Mouse (Mus musculus): ENCODE data around the gene Rrp7a.
"Not testable (repeated sequence)": the region's sequence is repeated elsewhere in the genome, so short reads cannot be mapped to it uniquely, and the experiment has no call there.

The Rrp7a gene

DNA sequence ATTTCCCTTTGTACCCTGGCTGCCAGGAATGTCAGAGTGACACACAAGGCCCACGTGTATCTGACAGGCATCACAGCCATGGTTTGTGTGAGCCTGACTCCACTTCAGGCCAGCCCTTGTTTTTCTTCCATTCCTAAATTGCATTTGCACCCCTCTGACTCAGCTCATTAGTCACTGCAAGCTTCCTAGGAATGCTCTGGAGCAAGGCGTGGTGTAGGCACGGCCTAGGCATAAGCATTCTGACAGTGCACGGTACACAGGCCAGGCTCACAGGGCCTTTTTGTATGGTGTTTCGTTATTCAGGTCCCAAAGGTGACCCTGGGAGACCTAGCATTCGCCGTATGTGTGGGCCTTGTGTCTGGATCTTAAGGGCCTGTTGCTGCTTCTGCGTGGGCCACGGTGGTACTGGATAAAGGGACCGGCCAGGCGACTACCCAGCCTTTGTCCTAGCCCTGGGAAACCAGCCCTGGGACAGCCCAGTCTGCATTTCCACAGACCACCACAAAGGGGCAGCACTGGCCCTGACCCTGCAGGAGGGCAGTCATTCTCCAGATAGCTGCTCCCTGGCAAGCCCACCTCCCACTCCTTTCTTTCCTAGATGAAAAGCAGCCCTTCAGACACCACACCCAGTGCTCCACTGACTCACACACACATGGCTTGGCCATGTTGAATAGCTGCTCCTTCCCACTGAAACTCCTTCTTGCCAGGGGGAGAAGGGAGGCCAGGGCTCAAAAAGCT is 34.5 kb upstream of the Rrp7a start:
- DNase-seq (ENCODE audit: low spot score in 2 of 2) = no peak

DNA sequence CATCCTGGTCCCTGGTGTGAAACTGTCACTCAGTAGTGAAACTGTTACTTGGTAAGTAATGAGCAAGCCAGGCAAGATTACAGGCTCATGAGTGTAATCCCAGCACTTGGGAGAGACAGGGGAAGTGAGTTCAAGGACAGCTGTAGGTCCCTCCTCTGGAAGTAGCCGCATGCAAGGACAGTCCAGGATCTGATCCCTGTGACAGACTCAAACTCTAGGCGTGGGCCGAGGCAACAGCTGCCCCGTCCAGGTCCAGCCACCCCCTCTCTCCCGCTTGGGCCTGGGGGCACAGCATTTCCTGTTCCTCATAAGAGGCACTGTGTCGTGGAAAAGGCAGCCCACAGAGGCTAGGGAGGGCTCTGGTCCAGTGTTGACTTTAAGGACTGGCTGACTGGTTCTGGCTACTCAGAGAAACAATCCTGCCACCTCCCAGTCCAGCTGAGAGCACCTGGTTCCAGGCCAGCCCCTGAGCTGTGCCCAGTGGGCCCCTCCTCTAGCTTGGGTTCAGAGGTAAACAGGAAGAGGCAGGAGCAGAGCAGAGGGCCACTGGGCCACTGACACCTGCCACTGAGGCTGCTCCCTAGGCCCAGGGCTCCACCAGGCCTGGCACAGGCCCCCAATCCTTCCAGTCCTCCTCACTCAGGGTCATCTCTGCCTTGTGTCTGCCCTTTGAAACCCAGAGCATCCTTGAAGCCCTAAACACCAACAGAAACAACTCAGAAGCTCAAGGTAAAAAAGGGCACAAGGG is 33.2 kb upstream of the Rrp7a start:
- DNase-seq (ENCODE audit: low spot score in 2 of 2) = no peak

DNA sequence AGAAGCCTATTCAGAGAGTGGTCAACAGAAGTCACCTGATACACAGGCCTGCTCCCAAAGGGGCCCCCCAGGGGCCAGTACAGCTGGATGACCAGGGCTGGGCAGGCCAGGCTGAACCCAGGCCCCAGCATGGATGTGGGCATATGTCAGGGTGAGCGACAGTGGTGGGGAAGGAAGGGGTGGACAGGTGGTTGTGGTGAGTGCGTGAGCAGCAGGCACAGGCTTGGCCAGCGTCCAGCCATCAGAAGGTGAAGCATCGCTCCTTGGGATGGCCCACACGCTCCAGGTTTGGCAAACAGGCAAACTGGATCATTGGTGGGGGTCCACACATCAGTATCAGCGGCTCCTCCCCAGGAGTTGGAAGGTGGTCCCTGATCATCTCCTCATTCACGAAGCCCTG is 31.7 kb upstream of the Rrp7a start:
- no peak for DNase-seq (ENCODE audit: low spot score in 2 of 2)

DNA sequence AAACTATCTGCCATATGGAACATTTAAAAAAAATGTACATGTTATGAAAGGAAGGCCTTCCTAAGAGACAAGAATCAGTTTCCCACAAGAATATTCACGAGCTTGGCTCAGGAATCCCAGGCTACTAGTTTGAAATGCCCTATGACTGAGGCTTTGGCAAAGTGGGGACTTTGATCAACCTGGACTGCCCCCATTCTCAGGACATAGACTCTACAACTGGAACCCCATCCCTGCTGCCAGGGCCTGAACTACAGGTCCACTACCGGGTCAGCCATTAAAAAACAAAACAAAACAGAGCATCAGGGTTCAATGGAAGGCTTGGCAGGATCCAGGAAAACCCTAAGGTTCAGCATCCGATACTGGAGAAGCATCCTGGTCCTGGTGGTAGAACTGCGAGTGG is 28.1 kb upstream of the Rrp7a start:
- no peak for DNase-seq (ENCODE audit: low spot score in 2 of 2)

DNA sequence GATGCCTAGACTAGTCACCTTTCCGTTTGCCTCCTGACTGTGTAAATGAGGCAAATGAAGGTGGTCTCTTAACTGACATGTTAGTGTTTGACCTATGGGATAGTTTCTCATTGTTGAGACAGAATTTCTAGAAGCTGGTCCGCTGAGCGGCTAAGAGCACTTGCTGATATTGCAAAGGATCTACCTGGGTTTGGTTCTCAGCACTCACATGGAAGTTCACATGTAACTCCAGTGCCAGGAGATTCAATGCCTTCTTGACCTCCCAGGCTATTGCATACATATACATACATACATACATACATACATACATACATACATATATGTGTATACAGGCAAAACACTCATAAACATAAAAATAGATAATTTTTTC is 27.5 kb upstream of the Rrp7a start:
- DNase-seq (ENCODE audit: low spot score in 2 of 2) = no peak

DNA sequence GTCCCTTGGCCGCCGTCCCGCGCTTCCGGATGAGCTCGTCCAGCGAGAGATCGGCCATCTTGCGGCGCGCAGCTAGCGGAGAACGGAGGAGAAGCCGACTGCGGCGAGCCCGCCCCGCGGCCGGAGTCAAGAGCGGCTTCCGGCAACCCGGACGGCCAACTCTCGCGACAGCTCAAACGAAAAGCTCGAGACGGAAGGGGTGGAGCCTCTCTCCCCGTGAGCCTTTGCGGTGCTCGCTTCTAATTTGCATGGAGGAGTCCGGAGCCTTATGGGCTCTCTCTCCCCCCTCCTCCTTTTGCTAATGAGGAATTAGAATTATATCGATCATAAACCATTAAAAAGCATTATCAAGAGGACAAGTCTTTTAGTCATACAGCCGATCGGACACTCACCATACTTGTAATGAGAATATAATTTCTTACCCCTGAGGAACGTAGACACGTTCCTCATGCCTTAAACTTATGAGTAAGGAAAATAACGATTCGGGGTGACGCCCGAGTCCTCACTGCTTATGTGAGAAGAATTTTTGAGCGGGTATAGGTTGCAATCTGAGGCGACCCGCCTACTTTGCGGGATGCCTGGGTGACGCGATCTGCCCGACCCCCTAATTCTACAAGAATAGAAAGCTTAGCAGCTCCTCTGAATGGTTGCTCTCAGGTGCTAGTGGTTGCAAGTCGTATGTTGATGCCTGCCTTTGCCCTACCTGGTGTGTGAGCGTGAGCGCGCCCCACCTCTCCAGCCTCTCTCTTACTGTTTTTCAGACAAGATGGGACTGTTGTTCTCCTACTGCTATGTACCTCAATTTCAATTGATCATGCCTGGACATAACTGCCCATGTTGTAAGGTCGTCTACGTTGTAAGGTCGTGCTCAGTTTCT is 26.8 kb upstream of the Rrp7a start, which contains the start of gene Poldip3:
Poldip3 (minus strand) TSS at position 189 of the 877 bp plus-strand sequence.
- peak; percentile 98 to 99 for DNase-seq (ENCODE audit: low spot score in 2 of 2)

DNA sequence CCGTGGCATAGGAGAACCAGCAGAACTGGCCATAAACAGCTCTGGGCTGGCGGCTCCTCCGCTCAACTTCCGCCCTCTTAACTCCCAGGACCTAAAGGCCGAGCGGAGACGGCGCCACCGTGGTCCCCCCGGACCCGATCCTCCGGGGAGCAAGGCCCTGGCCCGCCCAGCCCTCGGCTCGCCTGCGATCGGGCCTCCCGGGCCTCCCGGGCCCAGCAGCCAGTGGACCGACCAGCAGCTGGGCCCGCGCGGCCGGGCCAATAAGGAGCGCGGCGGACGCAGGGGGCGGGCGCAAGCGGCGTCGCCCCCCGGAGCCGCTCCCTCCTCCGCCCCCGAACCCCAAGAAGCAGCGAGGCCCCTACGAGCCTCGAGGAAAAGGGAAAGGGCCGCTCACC is 26.2 kb upstream of the Rrp7a start:
- no peak for DNase-seq (ENCODE audit: low spot score in 2 of 2)

DNA sequence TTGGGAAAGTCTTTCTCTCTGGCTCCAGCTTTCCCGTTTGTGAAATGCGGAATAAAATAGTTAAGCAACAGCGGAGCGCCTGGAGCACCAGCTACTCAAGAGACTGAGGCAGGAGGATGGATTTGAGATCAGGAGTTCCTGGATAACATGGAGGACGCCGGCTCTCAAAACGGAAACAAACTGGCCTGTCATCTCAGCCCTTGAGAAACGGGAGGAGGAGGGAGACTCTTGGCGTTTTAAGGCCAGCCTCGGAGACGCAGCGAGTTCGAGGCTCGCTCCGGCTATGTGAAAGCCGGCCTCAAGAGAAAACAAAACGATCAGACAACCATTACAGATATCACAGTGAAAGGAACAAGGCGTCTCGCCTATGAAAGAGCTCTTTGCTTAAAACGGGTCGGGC is 25.8 kb upstream of the Rrp7a start:
- DNase-seq (ENCODE audit: low spot score in 2 of 2) = no peak

DNA sequence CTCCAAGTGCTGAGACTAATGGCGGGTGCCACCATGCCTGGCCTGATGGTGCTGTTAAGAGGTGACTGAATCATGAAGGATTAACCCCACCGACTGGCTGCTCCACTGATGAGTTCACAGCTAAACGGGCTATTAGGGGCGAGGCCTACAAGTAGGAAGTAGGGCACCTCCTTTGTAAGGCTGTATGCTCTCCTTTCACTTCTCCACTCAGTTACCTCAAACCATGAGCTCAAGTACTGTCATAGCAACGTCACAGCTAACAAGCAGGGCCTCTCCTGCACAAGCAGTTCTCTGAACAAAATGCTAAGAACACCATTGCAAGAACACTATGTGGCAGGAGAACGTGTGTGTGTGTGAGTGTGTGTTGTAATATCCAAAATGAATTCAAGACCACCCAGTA is 22.9 kb upstream of the Rrp7a start:
- DNase-seq (ENCODE audit: low spot score in 2 of 2) = no peak

DNA sequence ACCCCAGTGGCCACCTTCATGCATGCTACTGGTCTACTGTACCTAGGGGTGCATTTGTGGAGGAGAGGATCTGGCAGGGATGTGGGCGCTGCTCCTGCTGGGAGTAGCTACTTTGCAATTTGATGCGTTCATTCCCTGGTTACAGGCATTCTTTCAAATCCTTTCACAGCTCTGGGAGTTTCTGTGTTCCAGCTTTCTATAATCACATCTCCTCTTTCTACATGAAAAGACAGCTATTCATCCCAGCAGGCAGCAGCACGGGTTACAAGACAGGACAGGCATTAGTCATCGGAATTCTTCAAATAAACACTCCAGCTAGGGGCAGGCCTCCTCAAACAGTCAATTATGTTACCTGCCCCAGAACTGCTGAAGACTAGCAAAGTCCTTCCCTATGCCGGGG is 20.3 kb upstream of the Rrp7a start:
- peak; percentile 21 to 56 for DNase-seq (ENCODE audit: low spot score in 2 of 2)

DNA sequence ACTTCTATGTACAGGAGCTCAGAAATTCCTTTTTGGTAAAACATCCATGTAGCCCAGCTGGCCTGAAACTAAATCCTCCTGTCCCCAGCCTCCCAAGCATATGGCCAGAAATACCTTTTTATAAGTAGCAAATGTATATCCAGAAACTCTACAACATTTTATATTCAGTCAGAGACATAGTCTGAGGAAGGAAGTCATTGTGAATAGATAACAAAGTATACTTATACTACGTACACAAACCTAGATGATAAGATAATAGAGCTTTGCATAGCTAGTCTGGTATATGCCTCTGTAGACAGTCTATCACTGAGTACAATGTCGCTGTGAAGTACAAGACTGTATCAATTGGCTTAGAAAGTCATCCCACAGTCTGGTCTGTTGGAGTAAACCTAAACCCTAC is 13.1 kb upstream of the Rrp7a start:
- DNase-seq (ENCODE audit: low spot score in 2 of 2) = no peak

DNA sequence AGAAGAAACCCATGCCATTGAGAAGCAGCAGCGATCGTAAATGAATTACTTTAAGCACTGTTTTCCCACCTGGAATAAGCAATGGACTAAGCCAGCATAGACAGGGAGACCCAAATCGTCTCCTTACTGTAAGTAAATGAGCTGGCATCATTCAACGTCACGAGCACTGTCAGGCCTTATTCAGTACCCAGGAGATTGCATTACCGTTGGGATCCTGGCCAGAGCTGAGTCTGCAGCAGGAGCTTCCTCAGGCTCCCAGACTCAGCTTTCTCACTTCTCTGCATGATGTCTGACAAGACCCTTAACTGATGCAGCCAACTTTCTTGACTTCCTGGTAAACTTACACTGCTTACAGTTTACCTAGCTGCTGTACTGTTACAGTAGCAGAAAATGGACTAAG is 12.1 kb upstream of the Rrp7a start:
- no peak for DNase-seq (ENCODE audit: low spot score in 2 of 2)

DNA sequence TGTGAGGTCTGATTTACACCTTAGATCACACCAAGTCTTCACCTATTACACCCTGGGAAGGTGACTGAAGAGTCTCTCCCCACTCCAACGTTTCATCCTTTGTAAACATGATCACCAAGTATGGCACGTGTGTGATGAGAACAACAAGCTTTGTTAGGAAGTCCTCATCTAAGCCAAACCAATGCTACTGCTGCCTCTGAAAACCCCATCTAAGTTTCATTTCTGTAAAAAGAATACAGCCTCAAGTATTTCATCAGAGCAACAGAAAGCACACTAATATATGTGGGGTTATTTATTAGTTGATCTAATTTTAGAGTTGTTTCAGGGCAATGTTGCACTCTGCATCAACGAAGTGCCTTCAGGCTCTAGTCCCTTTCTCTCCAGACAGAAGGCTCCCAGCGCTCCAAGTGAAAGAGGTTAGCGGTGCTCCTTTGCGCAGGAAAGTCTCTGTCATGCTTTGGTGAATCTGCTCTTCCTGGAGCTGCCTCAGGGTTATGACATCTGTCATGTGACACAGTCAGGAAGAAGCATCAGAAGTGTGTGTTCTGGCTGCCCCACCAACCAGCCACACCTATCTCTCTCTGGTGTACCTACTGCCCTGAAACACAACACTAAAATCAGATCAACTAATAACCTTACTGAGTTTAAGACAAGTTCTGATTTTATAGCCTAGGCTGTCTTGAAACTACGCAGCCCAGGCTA is 7.1 kb upstream of the Rrp7a start:
- no peak for DNase-seq (ENCODE audit: low spot score in 2 of 2)

DNA sequence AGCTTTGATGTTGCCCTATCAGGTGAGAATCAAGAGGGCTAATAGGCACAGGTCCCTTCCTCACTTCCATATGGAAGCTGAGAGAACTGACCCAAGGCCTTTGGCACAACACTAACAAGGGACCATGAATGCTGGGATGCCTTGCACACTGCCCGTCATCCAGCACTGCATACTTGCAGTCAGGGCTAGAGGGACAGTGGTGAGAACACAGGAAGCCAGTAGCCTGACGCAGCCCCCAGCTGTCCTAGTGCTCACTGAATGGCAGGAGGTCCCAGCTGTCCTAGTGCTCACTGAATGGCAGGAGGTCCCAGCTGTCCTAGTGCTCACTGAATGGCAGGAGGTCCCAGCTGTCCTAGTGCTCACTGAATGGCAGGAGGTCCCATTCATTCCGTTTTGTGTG is 4.4 kb upstream of the Rrp7a start:
- not testable (repeated sequence) for DNase-seq (ENCODE audit: low spot score in 2 of 2)

DNA sequence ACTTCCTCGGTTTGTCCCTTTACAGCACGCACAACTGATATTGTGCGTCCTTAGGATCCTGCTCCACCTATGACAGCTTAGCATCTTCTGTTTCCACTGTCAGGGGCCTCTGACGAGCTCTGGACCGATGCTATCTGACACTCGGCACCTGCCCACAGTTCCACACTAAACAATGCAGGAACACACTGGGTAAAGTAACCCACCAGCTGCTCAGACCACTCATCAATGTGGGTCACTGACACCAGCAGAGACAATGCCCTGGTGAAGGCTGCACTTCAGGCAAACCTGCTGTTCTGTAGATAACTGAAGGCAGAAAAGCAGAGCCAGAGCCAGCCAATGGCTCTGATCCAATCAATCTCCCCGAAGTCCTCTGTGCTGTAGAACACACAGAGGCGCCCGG is 4.0 kb upstream of the Rrp7a start:
- no peak for DNase-seq (ENCODE audit: low spot score in 2 of 2)

DNA sequence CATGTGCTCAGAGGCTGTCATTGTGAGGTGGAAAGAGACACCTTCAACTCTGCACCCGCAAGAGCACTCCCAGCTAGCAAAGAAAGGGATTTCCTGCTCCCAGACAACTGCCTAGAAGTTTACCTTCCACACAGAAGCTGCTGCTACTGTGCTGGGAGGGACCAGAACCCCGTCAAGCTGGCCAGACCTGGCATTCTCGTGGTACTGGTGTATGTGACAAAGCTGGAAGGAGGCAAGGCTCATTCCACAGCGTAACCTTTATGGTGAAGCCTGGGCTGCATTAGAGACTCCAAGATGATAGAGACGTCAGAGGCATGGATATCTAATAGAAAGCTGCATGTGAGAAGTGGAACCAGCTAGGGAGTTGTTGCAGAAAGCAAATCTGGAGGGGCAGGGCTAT is 2.0 kb upstream of the Rrp7a start:
- DNase-seq (ENCODE audit: low spot score in 2 of 2) = no peak

DNA sequence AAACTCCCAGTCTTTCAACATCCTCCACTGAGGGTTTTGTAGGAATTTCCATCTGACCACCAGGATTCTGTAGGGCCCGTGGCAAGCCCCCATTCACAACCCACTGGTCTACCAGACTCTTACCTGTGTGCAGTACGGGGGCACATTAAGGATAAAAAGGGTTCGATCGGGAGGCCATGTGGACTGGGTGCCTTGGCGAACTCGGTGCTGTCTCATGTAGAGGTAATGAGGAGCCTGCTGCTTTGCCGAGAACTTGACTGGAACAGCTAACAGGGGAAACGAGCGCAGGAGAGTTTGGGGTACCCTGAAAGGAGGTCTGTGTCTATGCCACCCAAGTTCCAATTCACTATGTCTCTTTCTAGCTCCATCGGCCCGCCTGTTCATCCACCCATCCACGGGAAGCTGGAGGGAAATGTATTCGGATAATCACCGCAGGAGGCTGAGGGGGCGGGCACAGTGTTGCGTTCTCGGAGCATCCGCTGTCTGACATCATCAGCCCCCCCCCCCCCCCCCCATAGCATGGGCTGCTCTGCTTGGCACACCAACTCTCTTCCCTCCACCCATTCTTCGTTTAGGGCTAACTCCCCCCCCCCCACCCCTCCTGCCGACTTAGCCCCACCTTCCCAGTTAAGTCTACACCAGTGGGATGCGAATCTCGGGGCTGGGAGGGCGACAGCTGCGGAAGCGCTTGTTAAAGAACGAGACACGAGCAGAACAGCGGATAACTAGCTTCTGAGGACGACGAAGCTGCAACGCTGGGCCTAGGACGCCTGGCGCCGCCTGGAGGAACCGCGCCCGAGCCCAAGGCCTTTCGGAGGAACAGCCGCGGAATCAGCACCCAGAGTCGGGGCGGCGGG is 664 bp downstream of the Rrp7a start:
- peak; percentile 60 to 66 for DNase-seq (ENCODE audit: low spot score in 2 of 2)

DNA sequence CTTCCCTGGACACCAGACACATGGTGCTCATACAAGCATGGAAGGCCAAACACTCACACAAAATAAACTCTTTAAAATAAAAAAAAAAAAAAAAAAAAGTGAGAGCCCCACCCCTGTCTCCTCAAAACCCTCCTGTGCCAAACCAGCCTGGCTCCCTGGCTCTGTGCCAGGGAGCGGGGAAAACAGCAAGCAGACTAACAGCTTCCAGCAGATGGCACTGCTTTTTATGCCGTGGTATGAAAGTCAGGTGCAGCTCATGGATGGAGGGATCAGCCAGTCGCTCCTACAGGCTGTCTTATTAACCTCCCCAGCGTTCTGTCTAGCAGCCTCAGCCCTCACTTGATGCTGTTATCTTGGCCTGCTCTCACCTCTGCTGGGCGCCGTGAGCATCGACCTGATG is 4.2 kb downstream of the Rrp7a start:
- peak in 1 of 2 experiments; percentile 50 for DNase-seq (ENCODE audit: low spot score in 2 of 2)

DNA sequence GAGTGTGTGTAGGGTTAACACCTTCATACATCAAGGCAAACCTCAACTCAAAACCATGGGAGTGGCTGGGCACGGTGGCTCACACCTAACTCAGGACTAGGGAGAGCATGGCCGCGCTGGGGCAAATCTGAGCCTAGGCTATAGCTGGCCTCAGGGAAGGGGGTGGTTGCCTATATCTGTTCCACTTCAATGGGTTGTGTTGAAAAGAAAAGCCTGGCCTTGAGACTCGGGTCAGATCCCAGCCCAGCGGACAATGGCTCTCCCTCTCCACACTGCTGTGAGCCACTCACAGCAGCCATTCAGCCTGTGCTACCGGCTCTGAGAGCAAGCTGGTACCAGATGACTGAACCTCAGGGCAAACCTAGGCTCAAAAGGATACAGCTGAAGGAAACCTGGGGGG is 7.5 kb downstream of the Rrp7a start:
- DNase-seq (ENCODE audit: low spot score in 2 of 2) = no peak

DNA sequence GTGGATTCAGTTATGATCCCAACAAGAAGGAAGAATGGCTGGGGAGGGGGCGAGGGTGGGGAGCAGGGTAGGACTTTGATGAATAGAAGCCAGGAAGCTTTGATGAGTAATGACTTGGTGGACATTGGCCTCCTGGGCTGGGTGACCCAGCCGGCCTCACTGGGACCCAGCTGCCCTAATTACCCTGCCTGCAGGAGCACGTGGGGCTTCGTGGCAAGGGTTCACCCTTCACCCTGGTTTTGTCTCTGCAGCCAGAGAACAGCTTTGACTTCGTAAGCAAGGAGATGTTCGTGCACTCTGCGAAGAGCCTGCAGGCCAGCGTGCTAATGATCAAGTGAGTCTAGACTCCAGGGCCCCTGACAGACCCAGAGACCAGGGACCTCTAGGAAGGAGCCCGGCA is 8.5 kb downstream of the Rrp7a start:
- no peak for DNase-seq (ENCODE audit: low spot score in 2 of 2)

DNA sequence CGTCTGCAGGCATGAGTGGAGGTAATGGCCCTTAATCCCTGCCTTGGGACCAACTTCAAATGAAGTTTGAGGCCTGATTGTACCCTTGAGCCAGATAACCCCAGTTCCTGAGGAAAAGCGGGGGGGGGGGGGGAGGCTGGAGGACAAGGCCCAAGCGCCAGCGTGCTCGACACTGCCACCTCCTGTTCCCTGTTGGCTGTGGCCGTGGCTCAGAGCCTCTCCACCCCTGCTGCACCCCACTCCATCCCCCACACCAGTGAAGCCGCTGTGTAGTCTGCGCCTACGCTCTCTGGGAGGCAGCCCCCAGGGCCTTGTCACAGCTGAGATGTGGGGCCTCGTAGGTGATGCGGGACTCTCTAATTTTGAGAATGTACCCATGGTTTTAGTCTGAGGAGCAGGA is 9.7 kb downstream of the Rrp7a start:
- peak; percentile 69 to 72 for DNase-seq (ENCODE audit: low spot score in 2 of 2)
